Mouse (Mus musculus) liver, adult 2 months (tissue): ENCODE results near the gene Hoxa5.

Experiments
- CTCF ChIP-seq: fragments of 200-500 bp; IDR thresholded peaks from 2 replicates; pipeline ENCODE4 v1.5.1; 2011; ENCODE audit warnings: low read depth, low read length, control low read depth
- POLR2A ChIP-seq: fragments of 200-500 bp; IDR thresholded peaks from 2 replicates; pipeline ENCODE4 v1.6.1; 2011; ENCODE audit warnings: low read length, control low read depth; ENCODE audit not compliant: insufficient read depth; ENCODE audit errors: extremely low read depth

DNA sequence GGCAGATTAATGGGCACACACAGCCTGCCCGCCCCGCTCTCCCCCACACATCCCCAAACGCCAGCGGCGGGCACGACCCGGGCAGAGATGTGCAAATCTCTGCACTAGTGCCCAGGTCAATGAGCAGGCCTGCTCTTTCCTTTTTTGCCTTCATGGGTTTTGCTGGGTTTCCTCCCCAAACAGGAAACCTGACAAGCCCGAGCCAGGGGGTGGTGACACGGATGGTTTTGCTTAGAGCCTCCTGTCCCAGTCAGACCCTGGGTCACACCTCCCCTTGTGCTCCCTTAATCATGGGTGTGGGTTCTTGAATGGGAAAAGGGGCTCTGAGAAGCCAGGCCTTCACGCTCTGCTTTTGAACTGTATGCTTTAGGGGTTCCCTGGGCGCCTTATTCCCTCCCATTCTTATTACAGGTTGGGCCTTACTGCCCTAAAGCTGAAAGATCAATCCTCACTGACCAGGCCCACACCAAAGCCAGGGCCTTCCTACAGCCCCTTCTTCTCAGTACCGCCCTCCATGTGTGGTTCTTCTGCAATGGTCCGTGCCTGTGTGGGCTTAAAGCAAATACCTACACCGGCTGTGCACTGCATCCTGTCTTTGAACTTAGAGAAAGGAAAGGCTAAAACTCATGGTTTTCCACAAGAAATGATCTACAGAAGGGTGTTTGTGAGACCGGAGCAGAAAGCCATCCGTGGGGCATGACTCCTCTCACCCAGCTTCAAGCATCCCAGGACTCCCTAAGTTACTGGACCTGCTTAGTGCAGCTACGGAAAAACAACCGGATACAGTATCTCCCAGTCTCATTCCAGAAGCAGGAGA, 4.7 kb upstream of the Hoxa5 start:
- TF ChIP-seq POLR2A (no peak), CTCF (no peak)
